Mouse (Mus musculus): ENCODE measurements around the gene Nrp2. TPM values are rescaled to one million over a fixed set of nuclear protein-coding genes. Genes with fewer than 3 reads are reported as not detected.

The Nrp2 gene
- total and polyA plus RNA-seq, 2 experiments from 2014 or later = 17.4 to 48.7 TPM

DNA sequence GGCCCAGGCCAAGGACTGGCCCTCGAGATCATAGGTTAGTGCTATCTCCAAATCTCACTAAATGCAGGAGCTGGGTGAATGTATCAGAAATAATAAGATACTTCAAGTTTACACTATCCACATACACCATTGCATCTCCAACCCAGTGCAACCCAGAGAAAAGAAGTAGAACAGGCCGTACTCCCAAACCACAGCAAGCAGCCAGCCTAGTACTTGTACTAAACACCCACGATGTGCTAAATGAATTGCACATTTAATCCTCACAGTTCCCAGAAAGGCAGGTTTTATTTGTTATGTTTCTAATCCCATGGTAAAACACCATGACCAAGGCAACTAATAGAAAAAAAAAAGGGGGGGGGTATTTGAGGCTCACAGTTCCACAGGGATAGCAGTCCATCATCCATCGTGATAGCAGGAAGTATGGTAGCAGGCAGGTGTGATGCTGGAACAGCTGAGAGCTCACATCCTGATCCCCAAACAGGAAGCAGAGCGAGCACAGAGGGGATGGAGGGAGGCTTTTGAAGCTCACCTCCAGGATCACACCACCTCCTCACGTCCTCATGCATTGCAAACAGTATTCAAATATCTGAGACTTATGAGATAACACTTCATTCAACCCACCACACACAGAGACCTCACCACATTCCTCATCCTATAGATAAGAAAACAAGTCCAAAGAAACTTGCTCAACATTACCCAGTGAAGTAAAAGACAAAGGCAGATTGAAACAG is 128.8 kb downstream of the Nrp2 start:
- H3K36me3 ChIP-seq (ENCODE audit: insufficient read depth, low read length) = no peaks in the 10 kb centered on the region
- 81% methylated on average over 6 of the region's 6 CpGs for WGBS
- no peak for ATAC-seq

DNA sequence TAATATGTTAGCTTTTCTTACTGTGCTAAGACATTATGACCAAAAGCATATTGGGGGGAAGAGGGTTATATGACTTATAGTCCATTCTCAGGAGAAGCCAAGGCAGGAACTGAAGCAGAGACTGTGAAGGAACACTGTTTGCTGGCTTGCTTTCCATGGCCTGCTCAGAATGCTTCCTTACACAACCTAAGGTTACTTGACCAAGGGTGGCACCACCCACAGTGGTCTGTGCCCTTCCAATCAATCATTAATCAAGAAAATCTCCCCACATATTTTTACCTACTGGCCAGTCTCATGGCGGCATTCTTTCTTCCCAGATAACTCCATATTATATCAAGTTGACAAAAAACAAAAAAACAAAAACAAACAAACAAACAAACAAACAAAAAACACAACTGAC is 130.3 kb downstream of the Nrp2 start:
- no peak for ATAC-seq
- no peak overlapping the region for H3K9ac ChIP-seq (replicated peaks; ENCODE audit: low read length)
- H3K4me1 ChIP-seq (ENCODE audit: insufficient read depth, low read length) = no peaks in the 10 kb centered on the region
- WGBS = 93% methylated on average over 1 of the region's 1 CpGs
- no peak overlapping the region for H3K4me2 ChIP-seq (ENCODE audit: low read depth, low read length)
- H3K9me3 ChIP-seq (ENCODE audit: low read length) = no peaks in the 10 kb centered on the region
- no peak for TF ChIP-seq CTCF (IDR thresholded peaks at IDR 0.05; ENCODE audit: low read depth)
- no peak overlapping the region for H3K27ac ChIP-seq
- H3K36me3 ChIP-seq (ENCODE audit: insufficient read depth, low read length) = no peaks in the 10 kb centered on the region
- no peaks in the 10 kb centered on the region for H3K27me3 ChIP-seq (ENCODE audit: insufficient read depth, low read length)
- H3K4me3 ChIP-seq (ENCODE audit: low read length) = no peak overlapping the region
- DNase-seq (ENCODE audit: low spot score) = no peak

More for the DNA sequence above, 128.8 kb downstream of the Nrp2 start:
- no peak for DNase-seq (ENCODE audit: low spot score)
- H3K9ac ChIP-seq (replicated peaks; ENCODE audit: low read length) = no peak overlapping the region
- H3K9me3 ChIP-seq (ENCODE audit: low read length) = no peaks in the 10 kb centered on the region
- no peaks in the 10 kb centered on the region for H3K27me3 ChIP-seq (ENCODE audit: insufficient read depth, low read length)
- H3K27ac ChIP-seq = no peak overlapping the region
- no peak overlapping the region for H3K4me2 ChIP-seq (ENCODE audit: low read depth, low read length)
- H3K4me3 ChIP-seq (ENCODE audit: low read length) = no peak overlapping the region
- no peak for TF ChIP-seq CTCF (IDR thresholded peaks at IDR 0.05; ENCODE audit: low read depth)
- H3K4me1 ChIP-seq (ENCODE audit: insufficient read depth, low read length) = no peaks in the 10 kb centered on the region; the same call in 1 of the 2 replicates

DNA sequence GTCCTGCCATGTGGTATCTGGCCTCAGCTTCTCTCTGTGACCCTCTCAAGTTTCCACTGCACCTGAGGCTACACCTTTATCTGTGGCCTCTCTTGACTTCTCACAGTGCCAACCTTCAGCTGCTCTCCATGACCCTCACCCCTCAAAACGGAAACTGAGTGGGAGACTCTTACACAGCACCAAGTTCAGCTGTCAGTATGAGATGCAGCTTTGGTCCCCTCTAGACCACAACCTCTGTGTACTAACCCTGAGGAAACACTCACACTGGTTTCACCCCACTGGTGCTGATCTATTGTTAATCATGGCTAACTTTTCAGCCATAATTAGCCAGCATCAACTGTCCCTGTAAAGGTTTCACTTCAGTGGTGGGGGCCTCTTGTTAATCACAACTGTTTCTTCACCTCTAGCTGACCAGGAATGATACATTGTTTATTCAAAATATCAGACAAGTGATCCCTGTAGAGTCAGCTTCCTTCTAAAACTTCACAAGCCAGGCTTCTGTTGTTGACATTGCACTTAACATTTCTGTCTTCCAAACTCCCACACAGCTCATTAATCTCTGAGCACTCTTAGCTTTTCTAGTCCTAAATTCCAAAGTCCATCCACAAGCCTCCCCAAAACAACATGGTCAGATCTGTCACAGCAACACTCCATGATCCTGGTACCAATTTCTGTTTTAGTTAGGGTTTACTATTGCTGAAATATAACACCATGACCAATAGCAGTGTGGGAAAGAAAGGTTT is 131.5 kb downstream of the Nrp2 start:
- no peak overlapping the region for H3K4me3 ChIP-seq (ENCODE audit: low read length)
- no peak overlapping the region for H3K4me2 ChIP-seq (ENCODE audit: low read depth, low read length)
- 85% methylated on average over 1 of the region's 1 CpGs for WGBS
- DNase-seq (ENCODE audit: low spot score) = no peak
- no peaks in the 10 kb centered on the region for H3K36me3 ChIP-seq (ENCODE audit: insufficient read depth, low read length)
- H3K4me1 ChIP-seq (ENCODE audit: insufficient read depth, low read length) = no peaks in the 10 kb centered on the region
- no peak for ATAC-seq
- H3K27ac ChIP-seq = no peak overlapping the region
- no peaks in the 10 kb centered on the region for H3K27me3 ChIP-seq (ENCODE audit: insufficient read depth, low read length)
- H3K9ac ChIP-seq (replicated peaks; ENCODE audit: low read length) = no peak overlapping the region
- TF ChIP-seq CTCF (IDR thresholded peaks at IDR 0.05; ENCODE audit: low read depth) = no peak
- H3K9me3 ChIP-seq (ENCODE audit: low read length) = no peaks in the 10 kb centered on the region

DNA sequence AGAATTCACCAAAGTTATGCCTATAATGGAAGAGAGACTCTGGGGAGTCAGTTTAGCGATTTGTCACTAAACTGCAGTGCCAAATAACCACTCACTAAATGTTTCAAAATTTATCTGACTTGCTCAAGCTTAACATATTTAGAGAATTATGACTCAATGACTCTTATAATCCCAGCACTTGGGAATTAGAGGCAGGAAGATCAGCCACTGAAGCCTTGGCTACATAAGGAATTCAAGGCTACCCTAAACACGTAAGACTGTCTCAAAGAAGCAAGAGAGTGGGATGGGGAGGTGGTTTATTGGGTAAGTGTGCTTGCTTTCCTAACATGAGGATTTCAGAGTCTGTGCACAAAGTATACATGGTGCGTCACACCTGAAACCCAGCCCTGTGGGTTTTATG is 135.0 kb downstream of the Nrp2 start:
- Histone ChIP-seq H3K9me3 (ENCODE audit: low read length) (no peaks in the 10 kb centered on the region), H3K4me3 (ENCODE audit: low read length) (no peak overlapping the region), H3K27ac (no peak overlapping the region), H3K36me3 (ENCODE audit: insufficient read depth, low read length) (no peaks in the 10 kb centered on the region), H3K4me1 (ENCODE audit: insufficient read depth, low read length) (no peaks in the 10 kb centered on the region), H3K27me3 (ENCODE audit: insufficient read depth, low read length) (no peaks in the 10 kb centered on the region), H3K4me2 (ENCODE audit: low read depth, low read length) (no peak overlapping the region), H3K9ac (replicated peaks; ENCODE audit: low read length) (no peak overlapping the region)
- WGBS = 94% methylated on average over 3 of the region's 3 CpGs
- ATAC-seq (no peak), DNase-seq (ENCODE audit: low spot score) (no peak)
- TF ChIP-seq CTCF (IDR thresholded peaks at IDR 0.05; ENCODE audit: low read depth) = no peak

DNA sequence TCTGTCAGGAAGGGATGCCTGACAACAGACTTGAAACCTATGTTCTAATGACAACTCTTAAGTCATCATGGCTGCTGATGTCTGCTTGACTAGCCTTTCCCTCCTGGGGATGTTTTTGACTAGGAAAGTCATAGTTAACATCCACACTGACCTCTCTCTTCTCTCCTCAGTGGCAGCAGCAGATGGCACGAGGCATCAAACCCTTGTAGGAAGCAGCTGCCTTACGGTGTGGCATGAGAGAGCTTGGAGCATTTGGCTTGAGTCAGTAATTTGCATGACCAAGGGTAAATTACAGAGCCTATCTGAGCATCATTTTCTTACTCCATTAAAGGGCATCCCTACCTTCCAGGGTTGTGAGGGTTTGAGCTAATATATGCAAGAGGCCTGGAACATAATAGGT is 135.5 kb downstream of the Nrp2 start:
- H3K27ac ChIP-seq = no peak overlapping the region
- no peak for ATAC-seq
- WGBS = 53% methylated on average over 2 of the region's 2 CpGs

DNA sequence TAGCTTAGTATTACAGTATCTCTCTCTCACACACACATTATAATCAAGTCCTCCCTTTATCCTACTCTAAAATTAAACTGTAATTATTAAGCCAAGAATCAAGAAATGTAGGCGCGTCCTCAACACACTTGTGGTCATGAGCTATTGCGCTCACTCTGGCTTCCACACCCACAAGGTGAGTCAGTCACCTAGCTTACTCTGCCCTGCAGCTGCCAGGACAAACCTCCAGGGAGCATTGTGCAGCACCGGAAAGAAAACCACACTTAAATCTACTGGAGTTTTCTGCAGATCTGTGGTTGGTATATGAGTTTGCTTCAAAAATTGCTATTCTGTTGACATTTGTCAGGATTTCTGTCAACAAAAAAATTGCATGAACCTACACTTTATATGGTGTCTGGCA is 140.1 kb downstream of the Nrp2 start:
- Histone ChIP-seq H3K36me3 (ENCODE audit: insufficient read depth, low read length) (no peaks in the 10 kb centered on the region), H3K27ac (no peak overlapping the region), H3K4me1 (ENCODE audit: insufficient read depth, low read length) (no peaks in the 10 kb centered on the region), H3K4me3 (ENCODE audit: low read length) (no peak overlapping the region), H3K9ac (replicated peaks; ENCODE audit: low read length) (no peak overlapping the region), H3K9me3 (ENCODE audit: low read length) (no peaks in the 10 kb centered on the region), H3K4me2 (ENCODE audit: low read depth, low read length) (no peak overlapping the region), H3K27me3 (ENCODE audit: insufficient read depth, low read length) (no peaks in the 10 kb centered on the region)
- WGBS = 88% methylated on average over 4 of the region's 4 CpGs
- no peak for TF ChIP-seq CTCF (IDR thresholded peaks at IDR 0.05; ENCODE audit: low read depth)
- DNase-seq (ENCODE audit: low spot score) (no peak), ATAC-seq (no peak)

More for the DNA sequence above, 135.5 kb downstream of the Nrp2 start:
- Histone ChIP-seq H3K36me3 (ENCODE audit: insufficient read depth, low read length) (no peaks in the 10 kb centered on the region), H3K4me1 (ENCODE audit: insufficient read depth, low read length) (no peaks in the 10 kb centered on the region), H3K9me3 (ENCODE audit: low read length) (no peaks in the 10 kb centered on the region), H3K4me2 (ENCODE audit: low read depth, low read length) (no peak overlapping the region), H3K4me3 (ENCODE audit: low read length) (no peak overlapping the region), H3K9ac (replicated peaks; ENCODE audit: low read length) (no peak overlapping the region), H3K27me3 (ENCODE audit: insufficient read depth, low read length) (no peaks in the 10 kb centered on the region)
- DNase-seq (ENCODE audit: low spot score) = no peak
- no peak for TF ChIP-seq CTCF (IDR thresholded peaks at IDR 0.05; ENCODE audit: low read depth)
